Mouse (Mus musculus): ENCODE measurements around the gene Dnaic1.

GRCm38 (mm10) chr4:41618916-41619746 lies 49.6 kb downstream of the Dnaic1 start:
- TF ChIP-seq CTCF (IDR thresholded peaks at IDR 0.05; ENCODE audit: insufficient read depth, low read length) (no peak), POLR2A (IDR thresholded peaks at IDR 0.05; ENCODE audit: borderline replicate concordance, extremely low read depth, low read depth, low read length) (no peak)

All from lung, adult 2 months (tissue).